Mouse (Mus musculus): ENCODE data around the gene Nek9.

DNA sequence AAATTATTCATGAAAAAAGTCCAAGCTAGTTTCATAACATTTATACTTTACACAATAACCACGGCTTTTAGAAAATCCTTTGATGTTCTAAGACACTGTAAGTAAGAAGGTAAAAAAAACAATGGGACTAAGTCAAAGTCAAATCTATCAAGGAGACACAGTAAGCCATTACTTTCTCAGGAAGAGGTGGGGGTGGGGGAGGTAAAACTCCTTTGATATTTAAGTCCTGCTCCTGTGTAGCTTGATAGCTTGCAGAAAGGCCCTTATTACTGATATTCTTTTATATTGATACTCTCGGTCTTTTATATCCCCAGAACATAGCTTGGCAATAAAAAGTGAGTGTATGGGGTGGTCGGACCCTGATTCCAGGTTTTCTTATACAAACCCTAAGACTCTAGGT lies 69.3 kb downstream of the Nek9 start:
- TF ChIP-seq ZC3H11A (IDR thresholded peaks at IDR 0.05; ENCODE audit: borderline replicate concordance, low read depth, low read length), result no peak
- no peak for TF ChIP-seq HCFC1 (IDR thresholded peaks at IDR 0.05; ENCODE audit: borderline replicate concordance, insufficient read depth, low read length)
- no peak for TF ChIP-seq ZNF384 (IDR thresholded peaks at IDR 0.05; ENCODE audit: low read depth, low read length)
- no peak for TF ChIP-seq MAFK (IDR thresholded peaks at IDR 0.05; ENCODE audit: insufficient read depth, low read depth, low read length)
- TF ChIP-seq CHD2 (IDR thresholded peaks at IDR 0.05; ENCODE audit: low read depth, low read length), result no peak

Data from ES-E14 (cell line).